Mouse (Mus musculus) embryonic facial prominence, embryonic 10.5 days (tissue): ENCODE measurements at regions not wholly inside any gene's neighbourhood (a gene's known extent, or its start where the extent isn't known, plus 50 kb on each side); places are given as distances from the start of the nearest gene placed in this dataset.

Experiments used
- DNase-seq: peaks from one replicate; pipeline ENCODE4 v3.0.0-alpha.2; 2017; ENCODE audit warnings: low spot score
- H3K27ac ChIP-seq: fragments of 300-500 bp; sonication (generic); replicated peaks from 2 replicates; pipeline ENCODE4 v1.5.1; 2016; ENCODE audit warnings: mild to moderate bottlenecking
- H3K27me3 ChIP-seq: fragments of 300-500 bp; sonication (generic); replicated peaks from 2 replicates; pipeline ENCODE4 v1.6.1; 2016; ENCODE audit warnings: low read depth, mild to moderate bottlenecking; ENCODE audit not compliant: poor library complexity, severe bottlenecking
- H3K36me3 ChIP-seq: fragments of 300-500 bp; sonication (generic); replicated peaks from 2 replicates; pipeline ENCODE4 v1.6.1; 2016; ENCODE audit warnings: mild to moderate bottlenecking, moderate library complexity
- H3K4me1 ChIP-seq: fragments of 300-500 bp; sonication (generic); 2 replicates; pipeline ENCODE4 v1.6.1; 2016
- H3K4me3 ChIP-seq: fragments of 300-500 bp; sonication (generic); 2 replicates; pipeline ENCODE4 v1.5.1; 2016; ENCODE audit warnings: mild to moderate bottlenecking, moderate library complexity
- H3K9me3 ChIP-seq: fragments of 300-500 bp; sonication (generic); 2 replicates; pipeline ENCODE4 v1.6.1; 2016; ENCODE audit warnings: mild to moderate bottlenecking
- WGBS: fragments of 180-500 bp; shearing (Covaris S2); methylation state at CpG from one replicate; pipeline ENCODE4 v1.1.7; 2016; 5-methylcytosine and 5-hydroxymethylcytosine counted together

DNA sequence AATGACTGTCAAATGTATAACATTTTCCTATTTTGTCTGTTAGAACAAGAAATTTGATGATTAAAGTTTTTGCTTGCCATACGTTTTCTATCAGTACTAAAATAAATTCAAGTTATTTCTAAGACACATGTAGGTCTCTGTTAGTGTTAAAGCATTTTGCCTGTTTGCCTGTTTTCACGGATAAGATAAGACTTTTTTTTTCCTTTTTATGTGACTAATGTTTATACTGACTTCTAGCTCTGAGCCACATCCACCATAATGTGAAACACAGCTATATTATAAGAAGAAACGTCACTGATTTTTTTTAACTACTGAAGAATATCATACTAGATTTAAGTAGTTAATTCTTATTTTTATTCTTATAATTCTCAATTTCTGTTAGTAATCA is 1012.6 kb downstream of the Cdh8 start:
- Histone ChIP-seq H3K4me1 (no peaks in the 10 kb centered on the region), H3K4me3 (no peak overlapping the region), H3K27ac (no peak overlapping the region), H3K9me3 (no peaks in the 10 kb centered on the region), H3K36me3 (no peaks in the 10 kb centered on the region), H3K27me3 (no peaks in the 10 kb centered on the region)
- DNase-seq = no peak
- 84% methylated on average over 3 of the region's 3 CpGs for WGBS

DNA sequence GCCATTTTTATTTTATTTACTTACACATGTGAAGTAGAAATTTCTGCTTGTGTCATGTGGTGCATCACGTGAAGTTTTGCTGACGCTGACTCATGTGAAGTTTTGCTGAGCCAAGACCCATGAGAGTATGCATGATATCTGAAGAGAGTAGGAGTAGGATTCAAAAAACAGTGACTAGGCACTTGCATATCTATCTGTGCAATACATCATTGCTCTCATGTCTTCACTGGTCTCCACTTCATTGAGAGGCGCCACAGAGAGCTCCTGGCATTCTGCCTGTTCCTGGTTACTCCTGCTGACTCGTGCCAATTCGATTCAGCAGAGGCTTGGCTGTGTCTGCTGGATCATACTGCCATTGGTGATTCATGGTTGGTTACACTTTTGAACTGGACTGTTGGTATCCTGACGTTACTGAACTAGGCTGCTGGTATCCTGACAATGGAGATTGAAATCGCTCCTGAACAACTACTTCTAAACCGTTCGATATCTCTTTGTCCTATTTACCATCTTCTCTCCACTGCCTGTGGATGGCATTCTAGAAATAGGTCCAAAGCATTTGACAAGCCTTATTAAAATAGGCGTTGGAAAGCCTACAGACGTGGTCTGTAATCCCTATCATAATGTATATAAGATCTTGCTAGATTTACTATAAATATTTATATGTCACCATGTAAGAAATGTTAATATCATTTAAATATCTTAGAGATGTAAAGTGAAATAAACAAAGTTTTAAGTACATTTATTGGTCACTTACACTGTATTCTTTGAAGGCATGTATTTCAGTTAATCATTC is 1013.2 kb downstream of the Cdh8 start:
- Histone ChIP-seq H3K4me3 (no peak overlapping the region), H3K36me3 (no peaks in the 10 kb centered on the region), H3K27me3 (no peaks in the 10 kb centered on the region), H3K27ac (no peak overlapping the region), H3K9me3 (no peaks in the 10 kb centered on the region), H3K4me1 (no peaks in the 10 kb centered on the region)
- 88% methylated on average over 11 of the region's 11 CpGs for WGBS
- DNase-seq = no peak

DNA sequence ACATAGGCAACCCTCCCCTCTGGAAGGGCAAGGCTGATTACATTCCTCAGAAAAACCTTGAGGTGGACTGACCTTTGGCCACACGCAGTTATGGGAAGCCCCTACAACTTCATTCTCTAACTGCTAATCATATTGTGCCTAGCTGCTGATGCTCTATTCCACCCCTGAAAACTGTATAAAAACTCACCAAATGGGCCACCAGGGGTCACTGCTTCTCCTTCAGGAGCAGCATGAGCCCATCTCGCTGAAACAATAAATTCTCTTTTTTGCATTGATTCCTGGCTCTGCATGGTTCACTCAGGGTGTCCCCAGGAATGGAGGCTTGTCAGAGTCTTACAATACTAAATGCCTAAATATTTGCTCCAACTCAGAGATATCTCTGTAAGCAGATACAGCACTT is 1034.5 kb downstream of the Cdh8 start:
- no peaks in the 10 kb centered on the region for H3K36me3 ChIP-seq
- WGBS = 84% methylated on average over 2 of the region's 2 CpGs
- H3K27ac ChIP-seq = no peak overlapping the region
- DNase-seq = peak; percentile 8
- no peaks in the 10 kb centered on the region for H3K9me3 ChIP-seq
- H3K4me1 ChIP-seq = no peaks in the 10 kb centered on the region
- H3K27me3 ChIP-seq = no peaks in the 10 kb centered on the region
- H3K4me3 ChIP-seq = no peak overlapping the region

DNA sequence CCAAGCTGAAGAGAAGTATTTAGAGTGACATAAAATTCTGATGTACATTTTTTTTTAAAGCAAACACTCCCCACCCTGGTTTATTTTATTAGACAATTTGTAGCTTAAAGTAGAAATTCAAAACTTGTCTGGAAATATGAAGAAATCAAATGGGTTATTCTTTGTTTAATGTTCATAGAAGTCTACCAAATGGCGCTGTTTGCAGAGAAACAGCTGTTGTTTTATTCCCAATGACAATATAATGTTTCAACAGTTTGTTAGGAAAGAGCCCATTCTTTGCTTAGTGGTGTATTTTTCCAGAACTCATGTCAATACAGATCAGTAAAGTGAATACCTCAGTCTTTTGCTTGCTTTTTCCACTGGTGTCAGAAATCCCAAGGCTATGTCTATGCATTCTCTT is 1035.9 kb downstream of the Cdh8 start:
- no peak for DNase-seq
- Histone ChIP-seq H3K27ac (no peak overlapping the region), H3K4me3 (no peak overlapping the region), H3K36me3 (no peaks in the 10 kb centered on the region), H3K27me3 (no peaks in the 10 kb centered on the region), H3K4me1 (no peaks in the 10 kb centered on the region), H3K9me3 (no peaks in the 10 kb centered on the region)
- WGBS = 90% methylated on average over 1 of the region's 1 CpGs

DNA sequence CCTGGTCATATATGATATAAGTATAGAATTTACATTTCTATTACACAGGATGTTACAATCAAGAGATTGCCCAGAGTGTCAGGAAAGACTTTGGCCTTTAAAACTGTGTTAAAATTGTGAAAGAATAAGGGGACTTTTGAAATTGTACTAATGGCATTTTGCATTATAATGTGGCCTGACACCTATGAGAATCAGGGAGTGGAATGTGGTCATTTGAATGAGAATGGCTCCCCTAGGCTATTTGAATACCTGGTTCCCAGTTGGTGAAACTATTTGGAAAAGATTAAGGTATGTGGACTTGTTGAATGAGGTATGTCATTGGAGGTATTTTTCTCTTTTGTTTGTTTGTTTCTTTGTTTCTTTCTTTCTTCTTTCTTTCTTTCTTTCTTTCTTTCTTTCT is 1038.5 kb downstream of the Cdh8 start:
- Histone ChIP-seq H3K4me1 (no peaks in the 10 kb centered on the region), H3K27me3 (no peaks in the 10 kb centered on the region), H3K36me3 (no peaks in the 10 kb centered on the region), H3K4me3 (no peak overlapping the region), H3K27ac (no peak overlapping the region), H3K9me3 (no peaks in the 10 kb centered on the region)
- no peak for DNase-seq

DNA sequence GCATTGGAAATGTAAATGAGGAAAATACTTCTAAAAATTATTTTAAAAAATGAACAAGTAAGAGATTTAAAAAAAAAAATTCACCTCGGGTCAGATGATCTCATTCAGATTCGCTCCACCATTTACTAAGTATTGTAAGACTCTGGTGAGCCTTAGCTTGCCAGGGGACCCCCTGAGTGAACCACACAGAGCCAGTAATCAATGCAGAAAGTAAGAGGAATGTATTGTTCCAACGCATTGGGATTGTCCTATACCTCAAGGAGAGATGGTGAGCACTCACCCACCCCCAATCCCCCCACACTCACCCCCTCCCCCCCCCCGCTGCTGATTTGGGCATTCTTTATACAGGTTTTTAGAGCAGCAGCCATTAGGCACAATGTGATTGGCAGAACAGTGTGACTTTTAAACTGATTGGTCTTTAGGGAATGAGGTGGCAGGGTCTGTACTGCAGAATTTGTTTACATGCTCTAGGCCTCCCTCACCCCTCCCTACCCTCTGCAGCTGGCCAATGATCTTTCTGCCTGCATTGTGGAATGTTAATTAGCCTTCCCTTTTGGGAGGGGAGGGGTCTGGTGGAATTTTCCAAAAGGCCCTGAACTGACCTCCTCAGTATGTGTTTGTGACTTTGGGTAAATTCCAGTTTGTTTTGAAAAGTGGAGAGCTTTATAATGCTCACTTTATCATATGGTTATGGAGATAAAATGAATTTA is 1043.4 kb downstream of the Cdh8 start:
- Histone ChIP-seq H3K27ac (no peak overlapping the region), H3K9me3 (no peaks in the 10 kb centered on the region), H3K4me1 (no peaks in the 10 kb centered on the region), H3K4me3 (no peak overlapping the region), H3K36me3 (no peaks in the 10 kb centered on the region), H3K27me3 (no peaks in the 10 kb centered on the region)
- WGBS = 54% methylated on average over 3 of the region's 4 CpGs
- peak; percentile 43 for DNase-seq

DNA sequence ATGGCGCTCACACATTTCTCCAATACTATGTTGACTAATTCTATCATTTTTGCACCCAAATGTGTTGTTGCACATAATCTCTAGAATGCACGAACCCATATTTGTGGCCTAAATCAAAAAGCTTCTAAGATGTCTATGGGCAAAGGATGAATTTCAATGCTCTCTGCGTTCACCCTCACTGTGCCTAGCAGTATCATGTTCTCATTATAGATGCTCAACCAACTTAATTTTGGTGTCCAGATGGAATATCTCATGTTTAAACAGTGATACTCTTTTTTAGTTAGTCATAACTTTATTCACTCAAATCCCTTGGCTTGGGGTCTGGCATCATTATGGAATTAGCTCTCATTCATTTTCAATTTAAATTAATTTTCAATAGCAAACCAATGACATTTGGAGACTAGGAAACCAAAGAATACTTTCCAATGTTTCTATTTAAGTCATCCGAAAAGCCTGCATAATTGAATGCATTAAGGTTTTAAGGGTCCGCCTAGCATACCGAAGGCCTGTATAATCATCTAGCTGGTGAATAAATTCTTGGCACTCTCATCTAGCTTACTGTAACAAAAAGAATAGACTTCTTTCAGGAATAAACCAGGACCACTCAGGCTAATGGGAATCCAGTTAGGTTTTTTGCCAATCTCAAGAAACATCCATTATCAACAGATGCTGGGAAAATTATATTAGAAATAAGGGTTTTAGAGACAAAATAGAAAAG is 1050.7 kb downstream of the Cdh8 start:
- H3K4me3 ChIP-seq = no peak overlapping the region
- H3K27me3 ChIP-seq = no peaks in the 10 kb centered on the region
- H3K27ac ChIP-seq = no peak overlapping the region
- no peaks in the 10 kb centered on the region for H3K9me3 ChIP-seq
- no peaks in the 10 kb centered on the region for H3K4me1 ChIP-seq
- H3K36me3 ChIP-seq = no peaks in the 10 kb centered on the region
- WGBS = 92% methylated on average over 6 of the region's 6 CpGs
- DNase-seq = no peak

DNA sequence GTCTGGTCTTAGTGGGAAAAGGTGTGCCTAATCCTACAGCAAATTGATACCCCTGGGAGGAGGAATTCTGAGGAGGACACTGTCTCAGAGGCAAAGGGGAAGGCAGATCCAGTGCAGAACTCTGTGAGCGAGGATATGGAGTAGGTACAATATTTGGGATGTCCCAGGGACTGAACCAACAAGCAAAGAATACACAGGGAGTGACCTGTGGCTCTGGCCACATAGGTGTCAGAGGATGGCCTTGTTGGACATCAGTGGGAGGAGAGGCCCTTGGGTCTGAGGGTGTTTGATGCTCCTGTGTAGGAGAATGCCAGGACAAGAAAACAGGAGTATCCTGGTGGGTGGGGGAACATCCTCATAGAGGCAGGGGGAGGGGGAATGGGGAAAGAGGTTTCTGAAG is 1079.0 kb downstream of the Cdh8 start:
- DNase-seq = no peak
- 87% methylated on average over 1 of the region's 1 CpGs for WGBS

DNA sequence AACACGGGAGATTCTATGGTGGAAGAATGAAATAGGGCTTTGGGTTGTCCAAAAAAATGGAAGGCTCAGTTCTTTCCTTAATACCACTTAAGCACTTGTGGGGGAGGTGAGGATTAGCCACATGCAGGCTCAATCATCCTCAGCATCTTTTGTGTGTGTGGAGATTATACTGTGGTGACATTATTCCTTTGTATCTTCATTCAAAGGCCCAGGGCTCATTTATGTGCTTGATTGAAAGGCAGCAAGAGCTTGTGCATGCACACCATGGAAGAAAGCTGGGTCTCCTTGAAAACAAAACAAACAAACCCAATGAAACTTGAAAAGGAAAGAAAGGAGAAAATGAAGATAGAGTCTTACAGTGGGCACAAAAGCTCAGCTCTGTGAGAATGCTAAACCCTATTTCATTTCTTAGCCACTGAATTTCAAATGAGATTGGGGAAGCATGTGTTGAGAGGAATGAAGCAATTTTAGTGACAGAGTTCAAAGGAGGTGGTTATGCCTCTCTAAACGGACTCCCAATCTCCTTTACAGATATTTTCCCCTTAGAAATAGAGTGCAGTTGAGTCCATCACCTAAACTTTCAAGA is 1106.8 kb downstream of the Cdh8 start:
- Histone ChIP-seq H3K27ac (no peak overlapping the region), H3K27me3 (no peaks in the 10 kb centered on the region), H3K4me3 (no peak overlapping the region), H3K9me3 (no peaks in the 10 kb centered on the region), H3K36me3 (no peaks in the 10 kb centered on the region), H3K4me1 (no peaks in the 10 kb centered on the region)
- 42% methylated on average over 2 of the region's 2 CpGs for WGBS
- DNase-seq = no peak

More for the DNA sequence above, 1079.0 kb downstream of the Cdh8 start:
- H3K36me3 ChIP-seq = no peaks in the 10 kb centered on the region
- no peaks in the 10 kb centered on the region for H3K27me3 ChIP-seq
- H3K9me3 ChIP-seq = no peaks in the 10 kb centered on the region
- no peaks in the 10 kb centered on the region for H3K4me1 ChIP-seq
- H3K27ac ChIP-seq = no peak overlapping the region
- H3K4me3 ChIP-seq = no peak overlapping the region

DNA sequence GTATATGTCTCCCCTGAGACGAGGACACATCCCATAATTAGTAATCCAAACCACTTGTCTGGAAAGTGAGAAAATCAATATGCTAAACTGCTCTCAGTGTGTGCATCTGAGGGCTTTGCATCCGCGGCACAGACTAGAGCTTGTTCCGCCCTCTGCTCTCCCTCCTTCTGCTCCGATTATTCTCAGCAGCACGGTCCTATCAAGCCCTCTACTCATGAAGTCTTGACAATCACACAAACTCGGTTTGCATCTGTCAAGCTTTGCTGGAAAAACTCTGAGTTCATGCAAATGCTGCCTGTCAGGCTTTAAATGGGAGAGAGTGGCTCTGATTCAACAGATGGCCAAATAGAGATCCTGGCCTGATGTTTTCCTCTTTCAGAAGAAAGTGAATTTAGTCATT is 1121.3 kb downstream of the Cdh8 start:
- Histone ChIP-seq H3K27ac (no peak overlapping the region), H3K4me1 (no peaks in the 10 kb centered on the region), H3K9me3 (no peaks in the 10 kb centered on the region), H3K4me3 (no peak overlapping the region), H3K27me3 (no peaks in the 10 kb centered on the region), H3K36me3 (no peaks in the 10 kb centered on the region)
- 71% methylated on average over 7 of the region's 7 CpGs for WGBS
- no peak for DNase-seq

DNA sequence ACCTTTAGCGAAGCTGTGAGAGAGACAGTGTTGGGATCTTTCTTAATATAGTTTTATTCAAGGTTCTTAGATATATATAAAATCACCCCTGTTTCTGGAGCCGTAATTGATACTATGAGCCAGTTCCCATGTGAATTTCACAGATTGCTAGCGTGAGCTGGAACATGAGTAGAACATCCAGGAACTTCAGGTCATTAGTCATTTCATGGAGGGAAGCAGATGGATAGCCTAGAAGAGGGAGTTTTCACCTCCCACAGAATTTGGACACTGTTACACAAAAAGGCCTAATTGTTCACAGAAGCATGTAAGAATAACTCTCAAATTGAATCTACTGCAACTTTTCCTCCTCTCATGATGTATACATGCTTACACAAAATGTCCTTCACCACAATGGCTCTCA is 1156.0 kb downstream of the Cdh8 start:
- Histone ChIP-seq H3K27ac (no peak overlapping the region), H3K9me3 (no peaks in the 10 kb centered on the region), H3K27me3 (no peaks in the 10 kb centered on the region), H3K4me3 (no peak overlapping the region), H3K4me1 (no peaks in the 10 kb centered on the region), H3K36me3 (no peaks in the 10 kb centered on the region)
- no peak for DNase-seq
- 87% methylated on average over 3 of the region's 3 CpGs for WGBS

DNA sequence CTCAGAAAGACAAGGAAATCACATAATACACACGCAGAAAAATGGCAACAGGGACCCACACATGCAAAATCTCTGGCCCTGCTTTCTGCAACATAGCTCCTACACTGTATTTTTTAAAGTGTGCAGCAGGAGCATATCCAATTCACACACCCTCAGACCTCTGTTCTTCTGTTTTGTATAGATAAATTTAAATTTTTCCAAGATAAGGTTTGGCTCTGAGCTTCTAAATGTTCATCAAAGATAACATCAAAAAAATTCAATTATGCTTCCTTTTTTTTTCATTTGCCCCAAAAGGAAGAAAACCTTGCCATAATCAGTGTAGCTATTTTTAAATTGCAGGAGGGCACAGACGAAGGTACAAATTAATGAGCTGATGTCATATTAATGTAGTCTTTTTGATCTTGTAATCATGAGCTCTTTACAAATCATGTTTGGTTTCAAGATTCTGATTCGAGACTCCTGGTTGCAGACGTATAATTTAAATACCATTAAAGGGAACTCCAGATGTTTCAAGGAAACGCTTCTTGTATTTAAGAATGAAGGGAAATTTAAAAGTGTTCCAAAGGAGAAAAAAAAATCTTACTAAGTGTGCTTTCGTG is 1172.8 kb downstream of the Cdh8 start:
- no peaks in the 10 kb centered on the region for H3K36me3 ChIP-seq
- no peak overlapping the region for H3K27ac ChIP-seq
- H3K4me3 ChIP-seq = no peak overlapping the region
- no peaks in the 10 kb centered on the region for H3K27me3 ChIP-seq
- H3K4me1 ChIP-seq = no peaks in the 10 kb centered on the region
- no peaks in the 10 kb centered on the region for H3K9me3 ChIP-seq
- no peak for DNase-seq
- WGBS = 70% methylated on average over 6 of the region's 6 CpGs
